Mouse (Mus musculus): ENCODE results near the gene Stard13.

The Stard13 gene

GRCm38 (mm10) chr5:151181288-151181687, 52.3 kb downstream of the Stard13 start:
- no peak for DNase-seq (ENCODE audit: low spot score in 2 of 2)

- DNase-seq (ENCODE audit: low spot score in 2 of 2) = no peak
Measured at GRCm38 (mm10) chr5:151180176-151180785, 53.4 kb downstream of the Stard13 start.

- DNase-seq (ENCODE audit: low spot score in 2 of 2) = no peak
Measured at GRCm38 (mm10) chr5:151177171-151177570, 56.5 kb downstream of the Stard13 start.

GRCm38 (mm10) chr5:151175897-151176313, 57.7 kb downstream of the Stard13 start:
- DNase-seq (ENCODE audit: low spot score in 2 of 2) = no peak

- no peak for DNase-seq (ENCODE audit: low spot score in 2 of 2)
Measured at GRCm38 (mm10) chr5:151174485-151175460, 58.9 kb downstream of the Stard13 start.

GRCm38 (mm10) chr5:151173774-151174173, 59.9 kb downstream of the Stard13 start:
- no peak for DNase-seq (ENCODE audit: low spot score in 2 of 2)

GRCm38 (mm10) chr5:151170168-151170750, 63.4 kb downstream of the Stard13 start:
- DNase-seq (ENCODE audit: low spot score in 2 of 2) = no peak

- no peak for DNase-seq (ENCODE audit: low spot score in 2 of 2)
Measured at GRCm38 (mm10) chr5:151168191-151168590, 65.4 kb downstream of the Stard13 start.

- DNase-seq (ENCODE audit: low spot score in 2 of 2) = no peak
Measured at GRCm38 (mm10) chr5:151167641-151168040, 66.0 kb downstream of the Stard13 start.

GRCm38 (mm10) chr5:151166266-151166665, 67.4 kb downstream of the Stard13 start:
- DNase-seq (ENCODE audit: low spot score in 2 of 2) = no peak

GRCm38 (mm10) chr5:151165381-151166016, 68.1 kb downstream of the Stard13 start:
- DNase-seq (ENCODE audit: low spot score in 2 of 2) = no peak

GRCm38 (mm10) chr5:151164815-151165214, 68.8 kb downstream of the Stard13 start:
- no peak for DNase-seq (ENCODE audit: low spot score in 2 of 2)

GRCm38 (mm10) chr5:151162642-151163041, 71.0 kb downstream of the Stard13 start:
- DNase-seq (ENCODE audit: low spot score in 2 of 2) = no peak

- DNase-seq (ENCODE audit: low spot score in 2 of 2) = no peak
Measured at GRCm38 (mm10) chr5:151155247-151155646, 78.4 kb downstream of the Stard13 start.

GRCm38 (mm10) chr5:151154780-151155179, 78.9 kb downstream of the Stard13 start:
- no peak for DNase-seq (ENCODE audit: low spot score in 2 of 2)

- DNase-seq (ENCODE audit: low spot score in 2 of 2) = no peak
Measured at GRCm38 (mm10) chr5:151154030-151154429, 79.6 kb downstream of the Stard13 start.

- DNase-seq (ENCODE audit: low spot score in 2 of 2) = no peak
Measured at GRCm38 (mm10) chr5:151151549-151151948, 82.1 kb downstream of the Stard13 start.

- no peak for DNase-seq (ENCODE audit: low spot score in 2 of 2)
Measured at GRCm38 (mm10) chr5:151149509-151149908, 84.1 kb downstream of the Stard13 start.

- no peak for DNase-seq (ENCODE audit: low spot score in 2 of 2)
Measured at GRCm38 (mm10) chr5:151148079-151148478, 85.6 kb downstream of the Stard13 start.

- no peak for DNase-seq (ENCODE audit: low spot score in 2 of 2)
Measured at GRCm38 (mm10) chr5:151145807-151146206, 87.8 kb downstream of the Stard13 start.

GRCm38 (mm10) chr5:151143955-151144354, 89.7 kb downstream of the Stard13 start:
- no peak for DNase-seq (ENCODE audit: low spot score in 2 of 2)

Measured in frontal cortex, postnatal 25 days (tissue).